Mouse (Mus musculus): ENCODE data around the gene Plppr3.
"Not testable (repeated sequence)": the region's sequence is repeated elsewhere in the genome, so short reads cannot be mapped to it uniquely, and the experiment has no call there.

- TF ChIP-seq CHD2 (IDR thresholded peaks at IDR 0.05; ENCODE audit: low read depth, low read length); MAFK (IDR thresholded peaks at IDR 0.05; ENCODE audit: insufficient read depth, low read depth, low read length); ZC3H11A (IDR thresholded peaks at IDR 0.05; ENCODE audit: borderline replicate concordance, low read depth, low read length); HCFC1 (IDR thresholded peaks at IDR 0.05; ENCODE audit: borderline replicate concordance, insufficient read depth, low read length); ZNF384 (IDR thresholded peaks at IDR 0.05; ENCODE audit: low read depth, low read length): not testable (repeated sequence)
Measured at GRCm38 (mm10) chr10:79884938-79885337, 10.5 kb upstream of the Plppr3 start.
